Mouse (Mus musculus) natural killer cell, adult 2 months (primary cell): ENCODE data around the gene Nop16.

Experiments
- DNase-seq, 2 experiments: peaks; one replicate each; pipeline ENCODE4 v3.0.0; 2022; ENCODE audit warnings: low spot score in 2 of 2

Gene Nop16

DNA sequence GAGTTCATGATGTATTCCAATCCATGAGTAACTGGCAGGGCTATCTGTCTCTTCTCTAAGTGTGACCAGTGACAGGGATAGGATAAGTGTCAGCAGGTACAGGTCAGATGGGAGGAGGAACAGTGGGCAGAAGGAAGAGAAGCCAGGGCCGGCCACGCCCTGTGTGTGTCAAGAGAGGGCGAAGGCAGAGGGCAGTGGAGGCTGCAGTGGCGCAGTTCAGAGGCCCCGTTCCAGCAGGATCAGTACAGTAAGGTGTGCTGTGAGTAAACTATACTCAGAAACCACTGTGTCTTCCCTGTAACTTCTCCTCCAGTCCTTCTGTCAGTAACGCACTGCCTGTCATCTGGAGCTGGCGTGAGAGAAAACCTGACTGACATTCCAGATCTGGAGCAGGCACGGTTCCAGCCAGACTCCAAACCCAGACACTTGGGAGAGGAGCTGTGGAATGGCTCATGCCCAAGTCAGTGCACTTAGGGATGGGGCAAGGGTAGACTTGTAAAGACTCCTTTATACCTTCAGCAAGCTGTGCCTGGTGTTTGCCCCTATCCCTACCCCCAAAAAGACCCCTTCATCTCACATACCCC, 6.3 kb upstream of the Nop16 start:
- no peak for DNase-seq

GRCm38 (mm10) chr13:54593617-54594016, 3.7 kb upstream of the Nop16 start:
- DNase-seq: no peak

- DNase-seq: no peak
Observed at GRCm38 (mm10) chr13:54591776-54592356, 2.0 kb upstream of the Nop16 start.

GRCm38 (mm10) chr13:54589414-54589995, 385 bp downstream of the Nop16 start:
- no peak for DNase-seq

GRCm38 (mm10) chr13:54585831-54586230, 4.1 kb downstream of the Nop16 start:
- no peak for DNase-seq

DNA sequence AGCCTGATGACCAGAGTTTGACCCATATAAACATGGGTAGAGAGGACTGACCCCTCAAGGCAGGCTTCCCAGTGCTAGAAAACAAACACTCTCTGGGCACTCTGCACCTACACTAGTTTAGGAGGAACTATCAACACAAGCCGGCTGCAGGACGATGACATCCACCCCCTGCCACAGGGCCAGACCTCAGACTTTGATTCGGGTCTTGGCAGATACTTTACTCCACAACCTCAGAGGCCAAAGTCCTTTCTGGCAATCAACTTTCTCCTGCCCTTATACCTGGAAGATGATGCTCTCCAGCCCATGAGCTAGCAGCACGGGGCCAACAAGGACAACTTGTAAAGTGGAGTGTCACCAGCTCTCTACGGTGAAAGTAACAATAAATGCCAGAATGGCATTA, 7.0 kb downstream of the Nop16 start:
- no peak for DNase-seq

- DNase-seq: no peak
Observed at GRCm38 (mm10) chr13:54582126-54582525, 7.8 kb downstream of the Nop16 start.

- DNase-seq: no peak
Observed at GRCm38 (mm10) chr13:54581385-54581784, 8.5 kb downstream of the Nop16 start.

DNA sequence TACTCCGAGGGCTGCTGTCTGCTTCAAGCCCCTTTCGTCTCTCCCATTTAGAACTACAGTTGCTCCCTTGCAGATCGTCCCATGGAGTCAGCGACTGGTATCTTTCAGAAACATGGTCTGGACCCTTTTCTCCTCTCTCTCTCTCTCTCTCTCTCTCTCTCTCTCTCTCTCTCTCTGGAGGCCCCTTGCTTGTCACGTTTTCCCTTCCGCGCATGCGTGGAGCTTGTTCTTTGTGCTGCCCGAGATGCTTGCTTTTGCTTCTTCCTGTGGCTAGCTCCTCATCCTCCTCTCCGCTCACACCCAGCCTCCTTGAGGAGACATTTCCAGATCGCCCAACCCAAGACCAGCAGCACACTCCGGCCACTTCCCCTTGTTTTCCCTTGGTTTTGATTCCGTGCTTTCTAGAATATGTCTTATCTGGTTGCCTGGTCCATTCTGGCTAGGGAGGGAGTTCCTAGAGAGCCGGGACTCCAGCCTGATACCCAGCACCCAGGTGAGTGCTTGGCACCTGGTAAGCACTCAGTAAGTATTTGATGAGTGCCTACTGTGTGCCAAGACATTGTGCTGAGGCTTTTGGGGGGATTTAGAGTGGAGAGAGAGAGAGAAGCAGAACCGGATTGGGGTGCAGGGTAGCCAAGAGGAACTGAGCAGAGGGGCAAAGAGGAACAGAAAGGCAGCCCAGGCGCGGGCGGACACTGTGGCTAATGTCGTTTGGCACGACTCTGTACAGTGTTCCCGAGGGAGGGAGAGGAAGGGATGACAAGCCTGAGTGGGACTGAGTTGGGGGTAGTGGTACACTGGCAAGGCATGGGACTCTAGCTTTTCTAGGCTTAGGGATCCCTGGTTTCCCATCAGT, 12.0 kb downstream of the Nop16 start:
- peak in 1 of 2 experiments; percentile 34 for DNase-seq

DNA sequence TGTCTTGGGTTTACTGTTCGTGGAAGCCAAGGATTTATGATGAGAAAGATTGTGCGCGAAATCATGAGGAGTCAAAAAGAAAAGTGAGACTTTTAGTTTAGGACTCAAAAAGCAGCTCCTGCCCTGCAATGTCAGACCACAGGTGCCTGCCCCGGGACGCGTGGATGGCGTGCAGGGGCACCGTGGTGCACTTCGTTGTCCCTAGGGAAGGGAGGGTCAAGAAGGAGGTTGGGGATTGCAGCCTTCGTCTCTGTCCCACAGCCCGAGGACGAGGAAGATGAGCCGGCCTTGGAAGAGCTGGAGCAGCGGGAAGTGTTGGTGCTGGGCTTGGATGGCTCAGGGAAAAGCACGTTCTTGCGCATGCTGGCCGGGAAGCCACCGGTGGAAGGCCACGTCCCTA, 14.4 kb downstream of the Nop16 start:
- no peak for DNase-seq

GRCm38 (mm10) chr13:54574854-54575481, 14.9 kb downstream of the Nop16 start, which contains the start of gene Arl10:
Arl10 (plus strand) TSS chr13:54575015.
- DNase-seq: peak; percentile 40 to 48

GRCm38 (mm10) chr13:54572621-54573020, 17.3 kb downstream of the Nop16 start:
- DNase-seq: no peak

DNA sequence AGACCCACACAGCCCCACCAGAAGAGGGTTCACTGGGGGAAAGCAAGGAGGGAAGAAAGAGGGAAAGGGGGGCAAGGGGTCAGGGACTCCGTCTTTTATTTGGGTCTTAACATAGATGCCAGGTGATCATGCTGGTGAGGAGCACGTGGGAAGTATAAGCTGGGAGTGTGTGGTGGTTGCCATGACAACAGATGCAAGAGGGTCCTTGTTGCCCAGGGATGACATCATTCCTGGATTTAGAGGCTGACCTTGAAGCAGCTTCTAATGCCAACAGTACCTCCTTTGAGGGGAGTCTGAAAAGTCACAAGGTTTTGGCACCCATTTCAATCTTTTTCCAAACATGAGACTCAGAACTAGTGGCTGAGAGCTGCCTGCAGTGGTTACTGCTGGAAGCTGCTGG, 18.3 kb downstream of the Nop16 start:
- DNase-seq: no peak

- DNase-seq: no peak
Observed at GRCm38 (mm10) chr13:54570736-54571135, 19.2 kb downstream of the Nop16 start.

- no peak for DNase-seq
Observed at GRCm38 (mm10) chr13:54569282-54569681, 20.6 kb downstream of the Nop16 start.

DNA sequence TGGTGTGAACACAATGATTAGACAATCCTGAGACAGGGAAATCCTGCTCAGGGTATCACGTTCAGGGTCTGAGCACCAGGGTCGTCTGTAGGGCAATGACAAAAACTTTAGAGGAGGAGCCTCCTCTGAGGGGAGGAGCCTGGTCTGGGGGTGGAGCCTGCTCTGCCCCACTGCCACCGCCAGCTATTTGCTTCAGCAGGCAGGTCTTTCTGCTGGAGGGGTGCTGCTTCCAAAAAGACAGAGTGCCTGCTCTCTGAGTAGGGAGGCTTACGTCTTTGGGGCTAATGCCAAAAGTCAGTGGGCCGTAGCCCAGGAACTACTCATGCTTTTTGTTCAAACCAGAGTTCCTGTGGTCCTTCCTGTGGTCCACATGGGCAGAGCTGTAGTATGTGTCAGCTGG, 21.5 kb downstream of the Nop16 start:
- no peak for DNase-seq

DNA sequence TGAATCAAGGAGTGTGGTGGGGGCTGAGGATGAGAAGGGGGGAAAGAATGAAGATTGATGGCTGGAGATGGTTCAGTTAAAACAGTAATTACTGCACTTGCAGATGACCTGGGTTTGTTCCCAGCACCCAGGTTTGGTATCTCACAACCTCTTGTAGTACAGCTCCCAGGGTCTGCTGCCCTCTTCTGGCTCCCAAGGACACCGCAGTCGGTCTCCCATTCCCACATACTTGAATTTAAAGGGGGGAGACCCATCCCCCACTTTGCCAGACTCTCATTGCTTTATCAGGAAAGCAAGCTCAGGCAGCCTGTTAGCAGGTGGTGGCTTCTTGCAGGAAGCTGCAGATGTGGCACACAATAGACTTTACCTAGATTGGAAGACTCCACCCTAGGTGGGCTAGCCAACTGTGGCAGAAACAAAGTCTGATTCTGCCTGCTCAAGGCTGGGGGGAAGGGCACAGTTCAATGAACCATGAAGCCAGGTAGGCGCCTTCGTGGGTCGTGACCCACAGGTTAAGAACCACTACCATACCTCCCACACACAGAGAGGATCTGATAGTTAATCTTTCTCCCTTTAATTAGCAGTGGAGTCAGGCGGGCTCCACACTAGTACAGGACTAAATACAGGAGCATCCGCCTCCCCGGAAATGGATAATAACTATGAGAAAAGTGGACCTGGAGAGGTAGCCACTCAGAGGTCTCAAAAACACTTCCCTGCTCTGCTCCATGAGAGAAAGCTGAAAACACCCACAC, 24.1 kb downstream of the Nop16 start:
- no peak for DNase-seq

GRCm38 (mm10) chr13:54565201-54565581, 24.7 kb downstream of the Nop16 start, which contains the start of gene 4833439L19Rik:
4833439L19Rik (minus strand) TSS chr13:54565435.
- peak; percentile 90 to 92 for DNase-seq

GRCm38 (mm10) chr13:54564232-54565200, 25.4 kb downstream of the Nop16 start:
- DNase-seq: peak in 1 of 2 experiments; percentile 3

GRCm38 (mm10) chr13:54562562-54562961, 27.3 kb downstream of the Nop16 start:
- no peak for DNase-seq
